Mouse (Mus musculus): ENCODE measurements around the gene Vezf1. TPM values are rescaled to one million over a fixed set of nuclear protein-coding genes. Genes with fewer than 3 reads are reported as not detected.

Gene Vezf1
- polyA plus RNA-seq, 1 experiment from 2014 or later, result 18.4 TPM

- Histone ChIP-seq H3K79me2 (ENCODE audit: inconsistent target) (no peaks in the 10 kb centered on the region), H3K27ac (no peak overlapping the region), H3K4me3 (ENCODE audit: inconsistent target) (peak overlapping the region; percentile 10; the same call in 1 of the 2 replicates), H3K36me3 (ENCODE audit: inconsistent target) (no peaks in the 10 kb centered on the region)
- WGBS (ENCODE audit: missing documents), result 2% methylated on average over 71 of the region's 95 CpGs
Observed at GRCm38 (mm10) chr11:88098787-88099598, 30.9 kb downstream of the Vezf1 start.

- 8% methylated on average over 29 of the region's 38 CpGs for WGBS (ENCODE audit: missing documents)
- Histone ChIP-seq H3K36me3 (ENCODE audit: inconsistent target) (no peaks in the 10 kb centered on the region), H3K27ac (no peak overlapping the region), H3K79me2 (ENCODE audit: inconsistent target) (no peaks in the 10 kb centered on the region), H3K4me3 (ENCODE audit: inconsistent target) (peak overlapping the region; percentile 15; the same call in 1 of the 2 replicates)
Observed at GRCm38 (mm10) chr11:88099599-88100023, 31.5 kb downstream of the Vezf1 start.

GRCm38 (mm10) chr11:88100170-88100569 lies 32.1 kb downstream of the Vezf1 start:
- H3K36me3 ChIP-seq (ENCODE audit: inconsistent target), result no peaks in the 10 kb centered on the region
- 75% methylated on average over 4 of the region's 4 CpGs for WGBS (ENCODE audit: missing documents)
- H3K4me3 ChIP-seq (ENCODE audit: inconsistent target), result peak overlapping the region; percentile 15; the same call in 1 of the 2 replicates
- no peaks in the 10 kb centered on the region for H3K79me2 ChIP-seq (ENCODE audit: inconsistent target)
- H3K27ac ChIP-seq, result no peak overlapping the region

GRCm38 (mm10) chr11:88103214-88103941 lies 35.3 kb downstream of the Vezf1 start:
- no peak overlapping the region for H3K27ac ChIP-seq

GRCm38 (mm10) chr11:88105494-88106291 lies 37.6 kb downstream of the Vezf1 start:
- H3K36me3 ChIP-seq (ENCODE audit: inconsistent target), result no peaks in the 10 kb centered on the region
- 78% methylated on average over 6 of the region's 6 CpGs for WGBS (ENCODE audit: missing documents)

More at GRCm38 (mm10) chr11:88103214-88103941, 35.3 kb downstream of the Vezf1 start:
- 94% methylated on average over 19 of the region's 19 CpGs for WGBS (ENCODE audit: missing documents)
- H3K36me3 ChIP-seq (ENCODE audit: inconsistent target), result no peaks in the 10 kb centered on the region
- H3K79me2 ChIP-seq (ENCODE audit: inconsistent target), result no peaks in the 10 kb centered on the region
- H3K4me3 ChIP-seq (ENCODE audit: inconsistent target), result no peak overlapping the region

GRCm38 (mm10) chr11:88106292-88106554 lies 38.1 kb downstream of the Vezf1 start:
- WGBS (ENCODE audit: missing documents), result 92% methylated on average over 8 of the region's 8 CpGs
- H3K79me2 ChIP-seq (ENCODE audit: inconsistent target), result no peaks in the 10 kb centered on the region
- H3K36me3 ChIP-seq (ENCODE audit: inconsistent target), result no peaks in the 10 kb centered on the region

More at GRCm38 (mm10) chr11:88105494-88106291, 37.6 kb downstream of the Vezf1 start:
- Histone ChIP-seq H3K4me3 (ENCODE audit: inconsistent target) (no peak overlapping the region), H3K79me2 (ENCODE audit: inconsistent target) (no peaks in the 10 kb centered on the region), H3K27ac (no peak overlapping the region)

GRCm38 (mm10) chr11:88107365-88107764 lies 39.3 kb downstream of the Vezf1 start:
- Histone ChIP-seq H3K36me3 (ENCODE audit: inconsistent target) (no peaks in the 10 kb centered on the region), H3K4me3 (ENCODE audit: inconsistent target) (no peak overlapping the region), H3K79me2 (ENCODE audit: inconsistent target) (no peaks in the 10 kb centered on the region), H3K27ac (peak overlapping the region; percentile 62)
- 0% methylated on average over 4 of the region's 4 CpGs for WGBS (ENCODE audit: missing documents)

More at GRCm38 (mm10) chr11:88106292-88106554, 38.1 kb downstream of the Vezf1 start:
- Histone ChIP-seq H3K4me3 (ENCODE audit: inconsistent target) (no peak overlapping the region), H3K27ac (peak overlapping the region; percentile 62; the same call in 1 of the 2 replicates)

- 92% methylated on average over 6 of the region's 9 CpGs for WGBS (ENCODE audit: missing documents)
- H3K27ac ChIP-seq, result no peak overlapping the region
- no peak overlapping the region for H3K4me3 ChIP-seq (ENCODE audit: inconsistent target)
- no peaks in the 10 kb centered on the region for H3K36me3 ChIP-seq (ENCODE audit: inconsistent target)
- no peaks in the 10 kb centered on the region for H3K79me2 ChIP-seq (ENCODE audit: inconsistent target)
Observed at GRCm38 (mm10) chr11:88110031-88110594, 42.0 kb downstream of the Vezf1 start.

GRCm38 (mm10) chr11:88112078-88112477 lies 44.0 kb downstream of the Vezf1 start:
- no peak overlapping the region for H3K27ac ChIP-seq
- no peak overlapping the region for H3K4me3 ChIP-seq (ENCODE audit: inconsistent target)
- 91% methylated on average over 13 of the region's 13 CpGs for WGBS (ENCODE audit: missing documents)
- no peaks in the 10 kb centered on the region for H3K79me2 ChIP-seq (ENCODE audit: inconsistent target)
- no peaks in the 10 kb centered on the region for H3K36me3 ChIP-seq (ENCODE audit: inconsistent target)

- Histone ChIP-seq H3K27ac (no peak overlapping the region), H3K79me2 (ENCODE audit: inconsistent target) (no peaks in the 10 kb centered on the region), H3K36me3 (ENCODE audit: inconsistent target) (no peaks in the 10 kb centered on the region), H3K4me3 (ENCODE audit: inconsistent target) (no peak overlapping the region)
- 99% methylated on average over 7 of the region's 7 CpGs for WGBS (ENCODE audit: missing documents)
Observed at GRCm38 (mm10) chr11:88112677-88113333, 44.7 kb downstream of the Vezf1 start.

- H3K79me2 ChIP-seq (ENCODE audit: inconsistent target), result no peaks in the 10 kb centered on the region
- H3K4me3 ChIP-seq (ENCODE audit: inconsistent target), result no peak overlapping the region
- 80% methylated on average over 6 of the region's 6 CpGs for WGBS (ENCODE audit: missing documents)
- no peak overlapping the region for H3K27ac ChIP-seq
- H3K36me3 ChIP-seq (ENCODE audit: inconsistent target), result no peaks in the 10 kb centered on the region
Observed at GRCm38 (mm10) chr11:88113543-88114271, 45.6 kb downstream of the Vezf1 start.

GRCm38 (mm10) chr11:88114871-88115301 lies 46.8 kb downstream of the Vezf1 start:
- H3K4me3 ChIP-seq (ENCODE audit: inconsistent target), result no peak overlapping the region
- WGBS (ENCODE audit: missing documents), result 22% methylated on average over 6 of the region's 8 CpGs
- H3K79me2 ChIP-seq (ENCODE audit: inconsistent target), result no peaks in the 10 kb centered on the region
- H3K36me3 ChIP-seq (ENCODE audit: inconsistent target), result no peaks in the 10 kb centered on the region
- H3K27ac ChIP-seq, result peak overlapping the region; percentile 0; the same call in 1 of the 2 replicates

GRCm38 (mm10) chr11:88116568-88116967 lies 48.5 kb downstream of the Vezf1 start:
- H3K36me3 ChIP-seq (ENCODE audit: inconsistent target), result no peaks in the 10 kb centered on the region
- 35% methylated on average over 6 of the region's 6 CpGs for WGBS (ENCODE audit: missing documents)
- H3K79me2 ChIP-seq (ENCODE audit: inconsistent target), result no peaks in the 10 kb centered on the region
- H3K27ac ChIP-seq, result peak overlapping the region; percentile 77
- H3K4me3 ChIP-seq (ENCODE audit: inconsistent target), result no peak overlapping the region

Data from macrophage (primary cell).